Mouse (Mus musculus): ENCODE measurements around the gene Rnase12.

- no peak for TF ChIP-seq EP300 (IDR thresholded peaks at IDR 0.05; ENCODE audit: low read depth)
- no peak for TF ChIP-seq CTCF (IDR thresholded peaks at IDR 0.05; ENCODE audit: low read depth)
Measured at GRCm38 (mm10) chr14:51068956-51069355, 11.5 kb upstream of the Rnase12 start.
